Mouse (Mus musculus) megakaryocyte, embryonic 14.5 days (primary cell): ENCODE results near the gene Krt35. TPM values are rescaled to one million over a fixed set of nuclear protein-coding genes. Genes with fewer than 3 reads are reported as not detected.

Source experiments
- H3K27me3 ChIP-seq: replicated peaks from 2 replicates; pipeline ENCODE3; 2012; ENCODE audit warnings: inconsistent platforms
- H3K36me3 ChIP-seq: replicated peaks from 2 replicates; pipeline ENCODE3; 2012; ENCODE audit warnings: low read length, inconsistent platforms, mixed read lengths
- H3K4me1 ChIP-seq: 2 replicates; pipeline ENCODE4 v1.6.1; 2012; ENCODE audit warnings: inconsistent platforms
- H3K4me3 ChIP-seq: replicated peaks from 2 replicates; pipeline ENCODE3; 2012; ENCODE audit warnings: moderate library complexity, mild to moderate bottlenecking, inconsistent platforms
- H3K9me3 ChIP-seq: 2 replicates; pipeline ENCODE4 v1.6.1; 2012; ENCODE audit warnings: inconsistent platforms
- FLI1 ChIP-seq: IDR thresholded peaks from 2 replicates; pipeline ENCODE4 v1.6.1; 2012; ENCODE audit warnings: low read length, inconsistent platforms, mixed read lengths
- GATA1 ChIP-seq: IDR thresholded peaks from 3 replicates; pipeline ENCODE4 v1.6.1; 2012; ENCODE audit warnings: mixed read lengths, low read length, inconsistent platforms, borderline replicate concordance
- polyA plus RNA-seq: library from polyadenylated mRNA; stranded (reverse); fragments of >175 nt; gene quantifications from 2 replicates; pipeline ENCODE4 v1.2.3, GENCODE M21; 2012; ENCODE audit warnings: low replicate concordance; ENCODE audit not compliant: insufficient read depth

Gene Krt35
- polyA plus RNA-seq, 1 experiment: not detected

DNA sequence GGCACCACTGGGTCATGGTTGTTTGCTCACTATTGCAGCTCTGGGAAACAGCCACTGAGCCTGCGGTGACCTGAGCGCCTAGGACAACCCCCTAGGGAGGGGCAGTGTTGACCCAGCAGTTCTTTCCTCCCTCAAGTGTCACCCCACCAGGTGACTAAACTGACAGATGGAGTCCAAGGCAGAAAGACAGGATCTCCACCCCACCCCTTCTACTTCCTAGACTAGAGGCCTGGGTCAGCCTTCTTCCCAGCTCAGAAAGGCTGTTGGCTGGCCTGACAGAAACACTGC, 17.6 kb upstream of the Krt35 start:
- Histone ChIP-seq H3K4me1 (no peaks in the 10 kb centered on the region), H3K9me3 (no peaks in the 10 kb centered on the region), H3K36me3 (no peaks in the 10 kb centered on the region), H3K27me3 (peaks cover 3% of the 10 kb centered on the region), H3K4me3 (no peak overlapping the region)
- TF ChIP-seq GATA1: no peak
- TF ChIP-seq FLI1: no peak

- H3K4me3 ChIP-seq: no peak overlapping the region
- peaks cover 2% of the 10 kb centered on the region for H3K27me3 ChIP-seq
- H3K4me1 ChIP-seq: no peaks in the 10 kb centered on the region
- H3K9me3 ChIP-seq: no peaks in the 10 kb centered on the region
- TF ChIP-seq GATA1 (no peak), FLI1 (no peak)
- no peaks in the 10 kb centered on the region for H3K36me3 ChIP-seq
Measured at GRCm38 (mm10) chr11:100112935-100113741, 17.1 kb upstream of the Krt35 start.

DNA sequence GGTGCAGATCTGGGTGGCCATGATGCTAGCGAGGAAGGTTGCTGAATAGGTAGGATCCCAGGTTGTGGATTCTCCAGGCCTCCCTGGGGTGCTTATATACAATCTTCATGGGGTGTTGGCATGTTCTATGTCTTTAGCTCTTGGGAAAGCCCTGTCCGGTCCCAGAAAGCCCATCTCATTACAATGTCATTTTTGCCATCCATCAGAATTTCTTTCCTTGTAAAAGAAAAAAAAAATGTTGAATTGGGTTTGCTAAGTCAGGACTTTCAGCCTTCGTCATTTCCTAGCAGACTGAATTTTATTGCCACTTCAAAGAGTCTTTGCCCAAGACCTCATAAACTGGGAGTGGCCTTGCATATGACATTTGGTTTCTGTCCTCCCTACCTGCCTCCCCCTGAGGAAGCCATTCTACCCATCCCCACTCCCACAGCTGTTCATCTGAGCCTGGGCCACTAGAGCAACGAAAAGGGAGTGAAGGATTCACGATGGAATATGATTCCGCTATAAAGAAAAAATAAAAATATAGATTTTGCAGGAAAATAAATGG, 9.6 kb upstream of the Krt35 start, which contains the start of gene Krt36:
Gene Krt36, minus strand, starts transcription at position 51 of the 547 bp plus-strand sequence.
- H3K36me3 ChIP-seq: no peaks in the 10 kb centered on the region
- no peak within 1 kb of the TSS for H3K4me3 ChIP-seq
- no peaks in the 10 kb centered on the region for H3K9me3 ChIP-seq
- no peaks in the 10 kb centered on the region for H3K27me3 ChIP-seq
- TF ChIP-seq GATA1 (no peak), FLI1 (no peak)
- H3K4me1 ChIP-seq: no peaks in the 10 kb centered on the region

GRCm38 (mm10) chr11:100102693-100103429, 6.8 kb upstream of the Krt35 start:
- H3K36me3 ChIP-seq: no peaks in the 10 kb centered on the region
- no peaks in the 10 kb centered on the region for H3K4me1 ChIP-seq
- TF ChIP-seq FLI1 (no peak), GATA1 (no peak)
- no peaks in the 10 kb centered on the region for H3K9me3 ChIP-seq
- H3K4me3 ChIP-seq: no peak overlapping the region
- H3K27me3 ChIP-seq: no peaks in the 10 kb centered on the region

DNA sequence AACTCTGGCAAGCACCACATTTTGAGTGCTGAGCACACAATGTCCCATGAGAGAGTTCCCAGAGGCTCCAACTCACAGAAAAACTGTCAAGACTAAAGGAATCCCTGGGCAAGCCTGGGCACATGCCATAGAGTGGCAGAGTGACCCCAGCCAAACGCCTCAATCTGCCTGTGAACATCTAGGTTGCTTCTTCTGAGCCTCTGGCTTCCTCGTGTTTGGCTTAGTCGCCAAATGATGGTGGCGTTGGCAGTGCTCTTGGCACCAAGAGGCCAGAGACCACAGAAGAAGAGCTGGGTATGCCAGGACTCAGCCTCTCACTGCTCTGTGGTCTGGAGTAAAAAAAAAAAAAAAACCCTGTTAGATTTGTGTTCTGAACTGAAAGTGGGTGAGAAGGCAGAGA, 4.3 kb upstream of the Krt35 start:
- Histone ChIP-seq H3K4me1 (no peaks in the 10 kb centered on the region), H3K27me3 (no peaks in the 10 kb centered on the region), H3K4me3 (no peak overlapping the region), H3K36me3 (no peaks in the 10 kb centered on the region), H3K9me3 (no peaks in the 10 kb centered on the region)
- TF ChIP-seq GATA1 (no peak), FLI1 (no peak)

- TF ChIP-seq GATA1: no peak
- TF ChIP-seq FLI1: no peak
- no peaks in the 10 kb centered on the region for H3K36me3 ChIP-seq
- peaks cover 1% of the 10 kb centered on the region for H3K27me3 ChIP-seq
- H3K9me3 ChIP-seq: no peaks in the 10 kb centered on the region
- no peaks in the 10 kb centered on the region for H3K4me1 ChIP-seq
- no peak overlapping the region for H3K4me3 ChIP-seq
Measured at GRCm38 (mm10) chr11:100097819-100098218, 1.8 kb upstream of the Krt35 start.

DNA sequence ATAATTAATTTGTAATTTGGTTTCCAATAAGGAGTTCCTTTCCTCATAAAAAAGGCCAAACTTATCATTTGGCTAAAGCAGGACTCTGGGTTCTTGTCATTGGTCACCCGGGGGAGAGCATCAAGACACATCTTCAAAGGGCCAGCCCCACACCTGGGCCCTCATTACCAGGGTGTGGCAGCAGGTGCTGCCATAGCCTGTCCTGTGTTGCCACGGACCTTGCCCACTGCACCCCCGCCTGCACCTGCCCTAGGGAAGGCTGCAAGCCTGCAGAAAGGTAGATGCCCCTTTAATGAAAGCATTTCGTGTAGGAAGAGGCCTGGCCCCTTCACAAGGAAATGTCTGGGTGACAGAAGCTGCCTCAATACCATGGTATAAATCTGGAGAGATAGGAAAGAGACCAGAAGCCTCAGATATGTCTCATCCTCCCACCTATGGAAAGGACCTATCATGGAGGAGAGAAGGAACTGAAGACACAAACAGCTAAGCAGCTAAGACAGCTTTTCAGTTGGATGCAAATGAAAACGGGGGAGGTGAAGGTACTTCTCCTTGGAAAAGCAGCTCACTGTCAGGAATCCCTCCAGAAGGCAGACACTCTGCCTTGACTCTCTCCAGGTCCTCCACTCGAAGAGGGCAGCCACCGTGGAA, 7.5 kb downstream of the Krt35 start:
- Histone ChIP-seq H3K4me1 (no peaks in the 10 kb centered on the region), H3K36me3 (no peaks in the 10 kb centered on the region), H3K27me3 (peaks cover 1% of the 10 kb centered on the region), H3K9me3 (peaks cover 5% of the 10 kb centered on the region; the same call in 1 of the 2 replicates), H3K4me3 (no peak overlapping the region)
- TF ChIP-seq FLI1 (no peak), GATA1 (no peak)

GRCm38 (mm10) chr11:100087861-100088260, 8.2 kb downstream of the Krt35 start, which contains the start of gene Krt32:
Gene Krt32, minus strand, starts transcription at chr11:100088226.
- H3K9me3 ChIP-seq: peaks cover 5% of the 10 kb centered on the region; the same call in 1 of the 2 replicates
- no peaks in the 10 kb centered on the region for H3K36me3 ChIP-seq
- TF ChIP-seq FLI1: no peak
- no peak for TF ChIP-seq GATA1
- no peak within 1 kb of the TSS for H3K4me3 ChIP-seq
- no peaks in the 10 kb centered on the region for H3K4me1 ChIP-seq
- no peaks in the 10 kb centered on the region for H3K27me3 ChIP-seq

DNA sequence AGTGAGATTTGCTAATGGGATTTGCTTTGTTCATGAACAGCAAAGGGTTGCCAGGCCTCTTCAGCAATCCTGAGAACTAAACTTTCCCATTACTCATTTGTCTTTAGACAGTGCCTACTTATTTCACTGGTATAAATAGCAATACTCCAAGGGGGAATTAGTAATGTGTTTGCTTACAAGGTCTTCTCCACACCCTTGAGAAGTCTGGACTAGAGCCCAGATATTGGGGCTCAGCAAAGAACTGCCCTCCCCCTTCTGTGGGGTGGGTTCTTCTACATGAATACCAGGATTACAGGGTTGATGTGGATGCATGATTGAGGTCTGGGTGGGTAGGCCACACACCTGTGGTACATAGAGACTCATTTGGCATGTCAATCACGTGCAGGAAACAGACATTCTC, 22.2 kb downstream of the Krt35 start:
- Histone ChIP-seq H3K4me1 (no peaks in the 10 kb centered on the region), H3K27me3 (no peaks in the 10 kb centered on the region), H3K9me3 (no peaks in the 10 kb centered on the region), H3K36me3 (no peaks in the 10 kb centered on the region), H3K4me3 (no peak overlapping the region)
- TF ChIP-seq FLI1: no peak
- no peak for TF ChIP-seq GATA1
